Mouse (Mus musculus) thymus, postnatal 36 days (tissue): ENCODE data around the gene Atp2b1.
"Not testable (repeated sequence)": the region's sequence is repeated elsewhere in the genome, so short reads cannot be mapped to it uniquely, and the experiment has no call there.

Experiments used
- DNase-seq, 2 experiments: peaks; one replicate each; pipeline ENCODE4 v3.0.0; 2022; ENCODE audit warnings: mixed read lengths in 2 of 2

Atp2b1 gene

DNA sequence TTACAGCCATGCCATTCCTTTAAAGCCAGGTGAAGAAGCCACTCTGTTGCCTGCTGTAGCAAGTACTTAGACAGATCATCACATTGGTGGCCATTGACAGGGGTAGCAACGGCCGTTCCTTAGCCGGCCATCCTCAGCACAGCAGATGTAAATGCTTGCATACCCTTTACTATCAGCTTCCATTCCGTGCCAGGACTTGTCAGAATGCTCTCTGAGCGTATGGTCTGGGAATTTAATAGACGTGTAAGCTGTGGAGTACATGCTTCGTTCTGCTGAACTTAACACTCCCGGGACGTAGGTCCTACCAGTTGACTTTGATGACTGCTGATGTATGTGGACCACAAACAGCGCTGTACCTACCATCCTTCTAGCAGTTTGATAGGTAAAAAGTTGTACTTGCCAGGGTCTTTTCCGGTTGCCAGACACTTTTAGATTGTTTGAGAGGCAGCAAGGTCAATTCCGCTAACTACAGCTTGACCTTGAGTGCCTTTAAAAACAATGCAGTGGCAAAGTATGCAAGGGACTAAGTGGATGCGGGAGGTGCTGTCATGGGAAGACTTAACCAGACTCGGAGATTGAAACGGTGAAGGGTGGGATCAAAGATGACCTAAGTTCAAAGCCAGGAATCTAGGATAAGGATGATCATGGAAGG lies 53.2 kb downstream of the Atp2b1 start:
- DNase-seq: no peak

DNA sequence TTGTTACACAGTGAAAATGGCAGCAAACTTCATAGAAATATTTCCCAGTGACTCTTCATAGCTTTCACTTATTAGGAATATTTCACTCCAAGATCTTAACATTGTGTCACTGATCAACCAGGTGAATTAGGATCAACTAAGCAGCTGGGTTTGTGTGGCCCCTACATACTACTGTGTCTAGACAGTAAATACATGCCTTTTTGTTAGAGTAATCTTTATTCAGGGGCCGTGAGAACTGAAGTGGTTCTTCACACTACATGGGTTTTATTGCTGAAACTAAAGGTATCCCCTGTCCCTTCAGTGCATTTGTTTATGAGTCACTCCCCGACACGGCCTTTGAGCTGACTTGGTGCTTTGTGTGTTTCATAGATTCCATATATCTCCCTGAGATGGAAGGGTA lies 56.7 kb downstream of the Atp2b1 start:
- DNase-seq: no peak

DNA sequence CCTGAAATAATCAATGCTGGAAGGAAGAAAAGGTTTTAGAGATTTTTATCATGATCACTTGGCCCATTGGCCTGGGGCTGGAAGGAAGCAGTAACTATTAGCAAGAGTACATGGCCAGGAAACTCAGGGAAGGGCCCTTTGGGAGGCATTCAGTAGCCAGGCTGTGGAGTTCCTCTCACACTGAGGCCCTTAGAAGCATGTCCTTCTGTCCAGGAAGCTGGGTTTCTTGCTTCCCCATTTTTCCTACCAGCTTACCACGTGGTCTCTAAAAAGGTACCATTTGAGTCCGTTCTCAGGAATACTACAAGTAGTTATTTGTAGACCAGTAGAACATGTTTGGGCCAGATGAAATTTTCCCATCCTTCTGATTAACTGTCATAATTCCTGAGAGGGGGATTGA lies 58.2 kb downstream of the Atp2b1 start:
- DNase-seq: no peak

DNA sequence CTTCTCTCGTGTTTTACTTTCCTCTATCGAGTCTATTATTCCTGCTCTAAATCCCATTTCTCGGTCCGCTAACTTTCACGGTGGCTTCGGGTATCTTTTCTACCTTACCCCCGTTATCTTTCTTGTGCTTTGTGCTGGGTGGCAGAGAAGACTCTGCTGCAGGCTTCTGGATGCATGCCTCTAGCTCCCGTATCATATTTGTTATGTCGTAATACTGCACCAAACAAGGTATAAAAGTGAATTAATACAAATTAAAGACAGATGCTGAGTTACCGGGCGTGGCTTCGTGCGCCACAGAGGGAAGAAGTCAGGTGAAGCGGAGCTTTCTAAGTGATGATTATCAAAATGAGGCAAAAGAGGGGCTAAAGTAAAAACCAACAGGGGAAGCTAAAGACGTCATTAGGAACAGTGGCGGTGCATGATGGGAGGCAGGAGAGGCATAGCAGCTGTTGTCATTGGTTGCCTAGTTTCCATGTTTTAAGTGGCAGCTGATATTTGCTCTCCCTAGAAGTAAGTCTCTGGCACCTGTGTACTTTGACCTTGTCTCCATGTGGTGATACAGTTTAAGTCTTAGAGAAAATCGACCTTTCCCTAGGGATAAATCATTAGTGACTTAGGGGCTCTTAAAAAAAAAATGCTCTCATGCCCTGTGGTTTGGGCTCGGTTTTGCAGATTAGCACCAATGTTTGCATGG lies 58.9 kb downstream of the Atp2b1 start:
- no peak for DNase-seq

DNA sequence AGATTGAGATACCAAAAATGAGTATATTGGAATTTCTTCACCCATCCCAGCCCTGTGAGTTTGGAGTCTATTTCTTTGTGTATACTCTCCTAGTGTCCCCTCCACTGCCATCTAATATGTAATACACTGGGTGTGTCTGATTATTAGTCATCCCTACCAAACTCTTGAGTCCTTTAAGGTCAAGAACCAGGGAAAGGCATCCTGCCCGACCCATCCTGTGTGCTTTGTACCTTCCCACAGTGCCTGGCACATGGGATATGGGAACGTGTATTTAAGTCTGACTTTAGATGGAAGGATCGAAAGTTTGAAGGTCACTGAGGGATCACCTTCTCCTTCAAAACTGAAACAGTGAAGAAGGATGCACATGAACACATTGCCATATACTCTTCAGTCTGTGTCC lies 60.4 kb downstream of the Atp2b1 start:
- DNase-seq: no peak

DNA sequence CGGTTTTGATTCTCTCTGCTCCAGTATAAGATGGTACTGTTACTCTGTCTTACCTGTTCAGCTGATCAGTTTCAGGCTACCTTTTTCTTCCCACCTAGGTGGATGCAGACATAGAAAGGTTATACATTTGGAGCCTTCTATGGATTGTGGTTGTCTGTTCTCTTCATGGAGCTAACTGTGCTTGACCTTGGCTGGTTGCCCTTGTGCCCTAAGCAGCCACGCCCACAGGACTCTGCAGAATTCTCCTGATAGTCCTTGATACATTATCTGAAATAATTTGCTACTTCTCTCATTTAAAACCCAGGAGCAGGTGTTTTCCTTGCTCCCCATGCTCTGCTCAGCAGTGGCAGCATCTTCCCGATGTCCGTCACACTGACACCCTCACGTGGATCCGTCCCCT lies 61.4 kb downstream of the Atp2b1 start:
- DNase-seq: no peak

DNA sequence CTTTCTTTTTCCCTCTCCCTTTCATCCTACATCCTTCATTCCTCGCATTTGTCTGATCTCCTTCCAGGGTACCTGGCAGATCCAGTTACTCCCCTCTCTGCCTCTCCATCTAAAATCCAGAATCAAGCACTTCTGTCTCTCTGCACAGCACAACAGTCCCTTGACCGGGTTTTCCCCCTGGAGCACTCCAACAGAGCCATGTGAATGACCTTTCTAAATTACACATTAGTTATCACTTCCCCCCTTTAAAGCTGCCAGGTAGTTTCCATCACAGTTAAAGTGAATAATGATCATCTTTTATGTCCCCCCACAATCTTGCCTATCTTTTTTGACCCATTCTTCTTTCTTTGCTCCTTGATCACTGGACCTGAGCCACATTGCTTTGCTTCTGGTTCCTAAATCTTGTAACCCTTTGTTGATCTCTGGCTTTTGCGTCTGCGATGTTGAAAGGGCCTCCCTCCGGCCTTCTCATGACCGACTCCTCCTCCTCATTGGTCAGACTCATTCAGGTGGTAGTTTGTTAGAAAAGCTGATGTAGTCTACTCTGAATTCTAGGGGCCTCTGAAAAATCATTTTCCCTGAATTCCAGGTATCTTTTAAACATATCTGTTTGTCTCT lies 62.8 kb downstream of the Atp2b1 start:
- DNase-seq: no peak

DNA sequence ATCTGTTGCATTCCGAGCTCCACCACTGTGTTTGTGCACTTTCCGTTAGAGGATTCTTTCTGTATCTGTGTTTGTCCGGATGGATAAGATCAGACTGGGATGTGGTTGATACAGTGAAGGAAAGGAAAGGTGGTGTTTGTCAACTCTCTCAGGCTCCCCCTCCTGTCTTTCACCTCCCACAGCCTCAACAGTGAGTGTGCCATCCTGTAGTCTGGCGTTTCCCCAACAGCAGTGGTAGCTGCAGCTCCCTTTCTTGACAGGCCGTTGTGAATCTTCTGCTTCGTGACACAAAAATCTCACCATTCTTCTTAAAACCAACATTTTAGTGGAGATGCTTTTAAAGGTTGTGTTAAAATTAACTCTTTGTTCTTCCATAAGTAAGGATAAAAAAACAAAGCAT lies 64.6 kb downstream of the Atp2b1 start:
- no peak for DNase-seq

DNA sequence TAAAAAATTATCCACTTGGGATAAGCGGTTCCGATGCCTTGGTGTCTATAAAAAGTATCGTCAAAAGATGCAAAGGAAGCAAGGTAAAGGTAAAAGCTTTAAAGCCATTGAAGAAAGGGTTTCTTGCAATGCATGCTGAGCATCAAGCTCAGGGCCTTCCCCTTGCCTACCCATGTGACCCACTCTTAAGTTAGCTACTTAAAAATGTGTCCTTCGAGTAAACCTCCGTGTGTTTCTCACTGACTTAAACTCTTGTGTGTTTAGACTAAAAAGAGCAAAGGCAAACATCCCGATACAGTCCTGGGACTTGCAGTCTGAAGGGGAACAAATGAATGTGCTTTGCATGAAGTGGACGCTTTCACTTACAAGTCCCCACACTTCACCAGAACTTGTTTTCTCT lies 65.1 kb downstream of the Atp2b1 start:
- DNase-seq: no peak

DNA sequence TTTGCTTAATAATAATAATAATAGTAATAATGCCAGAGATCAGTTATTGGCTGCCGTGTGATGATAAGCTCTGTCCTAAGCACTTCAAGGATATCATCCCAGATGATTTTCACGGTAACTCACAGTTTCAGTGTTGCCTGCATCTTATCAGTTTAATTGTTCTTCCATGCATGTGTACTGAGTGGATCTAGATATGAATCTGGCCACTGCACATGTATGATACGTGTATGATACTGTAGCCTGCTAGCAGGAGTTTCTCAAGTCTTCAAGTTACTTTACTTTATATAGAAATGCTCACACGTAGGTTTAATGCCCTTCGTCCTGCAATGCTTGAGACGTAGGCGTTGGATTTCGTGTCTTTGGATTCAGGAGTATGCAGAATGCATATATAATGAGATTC lies 65.7 kb downstream of the Atp2b1 start:
- no peak for DNase-seq

DNA sequence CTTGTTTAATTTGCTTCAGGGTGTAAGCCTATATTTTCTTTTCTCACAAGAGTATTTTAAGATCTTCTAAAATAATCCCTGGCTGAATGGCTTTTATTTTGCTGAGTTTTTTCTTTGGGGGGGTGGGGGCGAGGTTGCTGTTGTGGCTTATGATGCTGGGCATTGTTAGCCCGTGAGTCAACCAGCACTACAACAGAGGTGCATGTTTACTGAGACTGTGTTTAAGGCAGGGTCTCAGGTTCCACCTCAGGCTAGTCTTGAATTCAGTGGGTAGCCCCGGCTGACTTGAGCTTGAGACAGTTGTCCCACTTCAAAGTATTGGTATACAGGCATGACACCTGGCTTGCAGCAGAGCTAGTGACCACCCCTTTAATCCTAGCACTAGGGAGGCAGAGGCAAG lies 77.8 kb downstream of the Atp2b1 start:
- no peak for DNase-seq

DNA sequence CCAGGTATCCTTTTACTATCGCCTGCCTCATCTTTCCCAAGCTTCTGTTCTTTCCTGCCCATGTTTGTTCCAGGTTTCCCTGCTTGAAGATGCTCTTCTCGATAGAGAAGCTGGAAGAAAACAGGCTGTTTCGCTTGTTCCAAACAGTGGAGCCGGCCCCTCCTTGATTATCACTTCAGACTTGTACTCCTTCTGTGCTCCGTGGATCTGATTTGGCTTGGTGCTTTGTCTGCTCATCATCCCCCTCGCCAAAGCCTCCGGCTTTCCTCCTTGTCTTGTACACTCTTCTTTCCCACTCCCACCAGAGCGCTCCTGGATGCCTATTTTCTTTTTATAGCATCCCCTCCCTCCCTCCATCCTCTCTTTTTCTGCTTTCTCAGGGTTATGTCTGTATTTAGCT lies 79.0 kb downstream of the Atp2b1 start:
- no peak for DNase-seq

DNA sequence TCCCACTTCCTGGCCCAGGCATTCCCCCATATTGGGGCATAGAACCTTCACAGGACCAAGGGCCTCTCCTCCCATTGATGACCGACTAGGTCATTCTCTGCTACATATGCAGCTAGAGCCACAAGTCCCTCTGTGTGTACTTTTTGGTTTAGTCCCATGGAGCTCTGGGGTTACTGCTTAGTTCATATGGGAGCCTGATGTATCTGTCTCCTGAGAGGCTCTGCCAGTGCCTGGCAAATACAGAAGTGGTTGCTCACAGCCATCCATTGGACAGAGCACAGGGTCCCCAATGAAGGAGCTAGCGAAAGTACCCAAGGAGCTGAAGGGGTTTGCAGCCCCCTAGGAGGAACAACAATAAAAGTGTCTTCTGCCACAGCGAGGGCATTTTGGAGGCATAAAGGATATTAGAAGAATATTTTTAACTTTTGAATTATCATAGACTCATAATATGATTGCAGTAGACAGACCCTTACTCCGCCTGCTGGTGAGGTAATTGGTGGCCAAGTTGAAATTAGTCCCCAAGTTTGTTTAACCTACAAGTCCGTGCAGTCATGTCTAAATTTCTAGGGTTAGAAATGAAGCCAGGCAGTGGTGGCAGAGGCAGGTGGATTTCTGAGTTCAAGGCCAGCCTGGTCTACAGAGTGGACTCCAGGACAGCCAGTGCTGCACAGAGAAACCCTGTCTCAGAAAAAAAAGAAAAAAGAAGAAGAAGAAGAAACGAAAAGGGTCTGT lies 81.0 kb downstream of the Atp2b1 start:
- not testable (repeated sequence) for DNase-seq

DNA sequence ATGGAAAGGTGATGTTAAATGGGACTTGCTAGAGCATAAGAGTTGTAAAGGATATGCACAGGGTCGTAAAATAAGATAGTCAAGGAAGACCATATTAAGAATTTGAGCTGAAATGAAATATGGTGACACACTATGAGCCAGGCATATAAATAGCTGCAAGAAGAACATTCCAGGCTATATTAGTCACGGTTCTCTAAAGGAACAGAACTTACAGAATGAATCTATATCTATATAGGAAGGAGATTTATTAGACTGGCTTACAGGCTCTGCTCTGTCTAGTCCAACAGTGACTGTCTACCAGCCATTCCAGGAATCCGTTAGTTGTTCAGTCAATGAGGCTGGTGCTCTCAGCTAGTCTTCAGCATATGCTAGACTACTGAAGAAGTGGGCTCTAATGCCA lies 90.7 kb downstream of the Atp2b1 start:
- no peak for DNase-seq

DNA sequence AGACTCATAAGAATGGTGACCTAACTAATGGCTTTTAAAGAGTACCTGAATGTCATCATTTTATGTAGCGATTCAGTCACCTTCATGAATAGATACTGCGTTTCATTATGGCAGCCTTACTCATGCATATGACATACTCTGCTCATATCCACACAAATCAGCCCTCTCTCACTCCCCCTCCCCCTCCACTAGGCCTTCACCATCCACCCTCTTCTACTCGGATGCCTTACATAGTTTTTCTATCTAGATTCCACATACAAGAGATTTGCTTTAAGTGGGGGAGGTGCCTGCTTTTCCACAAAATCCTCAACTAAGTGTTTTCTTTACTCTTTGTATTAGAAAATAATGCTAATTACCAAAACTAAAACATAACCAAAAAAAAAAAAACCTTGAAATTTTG lies 96.9 kb downstream of the Atp2b1 start:
- no peak for DNase-seq

DNA sequence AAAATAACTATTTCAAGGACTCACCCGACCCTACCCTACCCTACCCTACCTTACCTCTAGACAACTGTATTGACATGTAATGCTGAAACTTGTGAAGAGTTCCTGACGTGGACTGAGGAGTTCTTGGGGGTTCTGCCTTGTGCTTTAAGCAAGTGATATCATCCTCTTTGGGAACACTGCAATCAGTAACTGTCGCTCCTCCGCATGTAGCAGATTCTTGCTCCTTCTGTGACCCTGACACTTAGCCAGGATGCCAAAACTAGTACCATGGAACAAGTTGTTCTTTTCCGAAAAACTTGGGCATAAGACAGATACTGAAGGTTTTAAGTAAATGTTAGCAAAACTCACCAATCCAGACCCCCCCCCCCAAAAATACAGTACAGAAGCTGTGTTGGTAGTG lies 97.9 kb downstream of the Atp2b1 start:
- no peak for DNase-seq

DNA sequence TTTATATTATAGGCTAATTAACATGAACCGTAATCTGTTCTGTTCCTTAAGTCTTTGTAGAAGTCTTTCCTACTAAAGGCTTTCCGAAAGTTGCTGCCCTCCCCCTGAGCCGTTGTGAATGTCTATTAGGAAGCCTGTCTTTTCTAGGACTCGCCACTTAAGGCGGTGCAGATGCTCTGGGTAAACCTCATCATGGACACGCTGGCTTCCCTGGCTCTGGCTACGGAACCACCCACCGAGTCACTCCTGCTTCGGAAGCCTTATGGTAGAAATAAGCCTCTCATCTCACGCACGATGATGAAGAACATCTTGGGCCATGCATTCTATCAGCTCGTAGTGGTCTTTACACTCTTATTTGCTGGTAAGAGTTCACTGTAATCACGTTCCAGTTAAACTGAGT lies 100.5 kb downstream of the Atp2b1 start:
- no peak for DNase-seq

DNA sequence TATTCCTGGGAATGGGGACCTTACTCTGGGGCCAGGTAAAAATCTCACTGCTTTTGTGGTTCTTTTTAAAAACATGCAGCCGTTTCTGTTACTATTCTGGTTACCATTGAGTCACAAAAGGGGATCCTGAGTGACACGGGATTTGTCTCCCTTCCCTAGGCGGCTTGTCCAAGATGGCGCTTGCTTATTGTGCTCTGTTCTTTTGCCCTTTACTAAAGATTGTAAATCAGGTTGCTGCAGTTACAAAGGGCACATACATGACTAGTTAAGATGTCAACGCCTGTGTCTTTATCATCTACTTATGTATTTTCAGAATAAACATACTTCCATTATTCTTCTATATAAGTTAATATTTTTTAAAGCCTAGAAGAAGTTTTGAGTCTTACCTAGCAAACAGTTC lies 102.8 kb downstream of the Atp2b1 start:
- no peak for DNase-seq

DNA sequence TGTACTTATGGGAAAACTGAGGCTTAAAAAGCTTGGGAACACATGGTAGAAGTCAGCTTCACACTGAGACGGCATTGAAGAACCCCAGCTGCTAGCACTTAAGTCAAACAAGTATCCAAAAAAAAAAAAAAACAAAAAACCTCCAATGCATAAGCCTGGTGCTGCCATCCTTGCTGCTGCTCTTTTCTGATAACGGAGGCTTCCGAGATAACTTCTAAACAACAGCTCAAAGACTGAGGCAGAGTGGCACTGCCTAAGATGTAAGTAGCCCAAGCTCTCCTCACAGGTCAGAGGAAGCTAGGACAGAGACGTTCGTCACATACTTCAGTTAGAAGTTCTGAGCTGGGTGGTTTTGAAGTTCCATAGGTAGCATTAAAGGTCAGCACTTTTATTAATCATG lies 113.3 kb downstream of the Atp2b1 start:
- DNase-seq: no peak

DNA sequence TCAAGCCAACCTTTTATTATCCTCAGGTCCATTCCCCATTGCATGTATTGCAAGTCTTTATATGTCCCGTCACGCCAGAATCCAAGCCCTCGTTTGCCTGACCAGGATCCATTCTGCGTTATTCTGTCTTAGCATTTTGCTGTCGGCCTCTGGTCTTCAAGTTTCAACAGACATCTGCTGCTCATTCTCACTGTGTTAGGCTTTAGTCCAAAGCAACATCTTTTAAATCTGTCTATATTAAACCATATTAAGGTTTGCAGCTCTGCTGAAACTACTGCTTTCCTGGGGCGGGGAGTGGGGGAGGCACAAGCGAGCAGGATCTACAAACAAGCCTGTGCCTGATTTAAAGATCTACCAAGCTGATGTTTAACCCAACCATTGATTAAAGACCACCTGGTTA lies 115.6 kb downstream of the Atp2b1 start:
- DNase-seq: no peak

DNA sequence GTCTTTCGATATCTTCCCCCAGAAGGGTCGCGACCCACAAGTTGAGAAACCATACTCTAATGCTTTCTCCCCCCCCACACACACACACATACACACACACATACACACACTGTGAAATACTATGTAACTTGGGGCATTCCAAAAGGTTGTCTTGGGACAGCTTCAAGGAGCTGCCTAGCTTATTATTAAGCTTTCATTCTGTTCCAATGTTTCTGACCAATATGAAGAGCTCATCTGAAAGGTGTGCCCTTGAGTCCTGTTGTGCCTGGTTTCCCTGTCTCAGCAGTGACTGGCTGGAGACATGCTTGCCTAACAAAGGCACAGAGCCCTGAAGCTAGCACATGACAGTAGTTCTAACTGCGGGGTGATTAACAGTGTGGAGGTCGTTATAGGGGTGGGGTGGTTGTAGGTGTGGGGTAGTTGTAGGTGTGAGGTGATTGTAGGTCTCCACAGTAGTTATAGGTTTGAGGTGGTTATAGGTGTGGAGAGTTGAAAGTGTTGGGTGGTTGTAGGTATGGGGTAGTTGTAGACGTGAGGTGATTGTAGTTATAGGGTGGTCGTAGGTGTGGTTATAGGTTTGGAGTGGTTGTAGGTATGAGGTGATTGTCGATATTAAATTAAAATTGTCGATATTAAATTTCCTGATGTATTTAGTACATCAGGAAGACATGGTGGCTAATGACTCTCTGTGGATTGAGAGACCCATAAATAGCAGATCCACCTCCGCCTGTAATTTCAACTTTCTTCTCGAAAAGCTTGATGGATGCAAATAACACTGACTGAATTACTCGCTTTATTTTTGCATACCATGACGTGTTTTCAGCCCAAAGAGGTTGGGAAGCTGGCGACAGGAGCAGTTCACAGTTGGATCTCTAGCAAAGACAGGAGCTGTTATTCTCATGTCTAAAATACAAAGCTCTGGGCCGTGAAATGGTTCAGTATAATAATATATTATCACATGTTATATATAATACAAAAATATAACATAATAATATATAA lies 119.9 kb downstream of the Atp2b1 start:
- DNase-seq: no peak
